Mouse (Mus musculus) CD4-positive, CD25-positive, alpha-beta regulatory T cell, adult 4 months (primary cell): ENCODE results near the gene Dirc2. TPM values are rescaled to one million over a fixed set of nuclear protein-coding genes. Genes with fewer than 3 reads are reported as not detected.

ENCODE experiments used
- ATAC-seq: one replicate; pipeline ENCODE4 v1.8.0; 2017
- polyA plus RNA-seq, 2 experiments: library from polyadenylated mRNA; unstranded; fragments of 100-300 nt; shearing (Covaris generic); gene quantifications; one replicate each; pipeline ENCODE4 v1.2.1; 2017

Gene Dirc2
- polyA plus RNA-seq, 2 experiments from 2014 or later: 2.2 to 5.6 TPM

DNA sequence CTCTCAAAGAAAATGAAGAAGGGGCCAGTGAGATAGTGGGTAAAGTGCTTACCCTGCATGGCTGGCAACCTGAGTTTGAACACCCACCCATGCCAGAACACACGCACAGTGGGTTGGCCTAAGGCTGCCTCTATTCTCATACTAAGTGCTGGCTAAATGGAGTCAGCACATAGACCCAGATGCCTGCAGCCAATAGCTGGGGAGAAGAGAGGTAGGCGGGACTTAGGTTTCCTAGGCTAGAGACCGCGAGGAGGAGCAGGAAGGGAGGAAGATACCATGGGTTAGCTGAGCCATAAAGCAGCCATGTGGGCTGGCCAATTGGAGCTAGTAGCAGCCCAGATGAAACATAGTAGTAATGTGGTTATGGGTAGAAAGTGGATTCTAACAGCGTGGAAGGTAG, 3.4 kb upstream of the Dirc2 start:
- ATAC-seq: no peak

DNA sequence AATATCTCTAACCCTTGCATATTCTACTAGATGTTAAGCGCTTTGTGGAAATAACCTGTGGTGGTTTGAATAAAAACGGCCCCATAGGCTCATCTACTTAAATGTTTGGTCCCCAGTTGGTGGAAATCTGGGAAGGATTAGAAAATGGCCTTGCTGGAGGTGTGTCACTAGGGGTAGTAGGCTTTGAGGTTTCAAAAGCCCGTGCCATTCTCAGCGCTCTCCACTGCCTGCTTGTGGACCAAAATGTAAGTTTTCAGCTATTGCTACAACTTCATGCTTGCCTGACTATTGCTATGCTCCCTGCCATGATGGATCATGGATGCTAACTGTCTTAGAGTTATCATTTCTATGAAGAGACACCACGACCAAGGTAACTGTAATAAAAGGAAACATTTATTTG, 2.5 kb upstream of the Dirc2 start:
- ATAC-seq: no peak

GRCm38 (mm10) chr16:35771141-35771540, 2.0 kb upstream of the Dirc2 start:
- no peak for ATAC-seq

DNA sequence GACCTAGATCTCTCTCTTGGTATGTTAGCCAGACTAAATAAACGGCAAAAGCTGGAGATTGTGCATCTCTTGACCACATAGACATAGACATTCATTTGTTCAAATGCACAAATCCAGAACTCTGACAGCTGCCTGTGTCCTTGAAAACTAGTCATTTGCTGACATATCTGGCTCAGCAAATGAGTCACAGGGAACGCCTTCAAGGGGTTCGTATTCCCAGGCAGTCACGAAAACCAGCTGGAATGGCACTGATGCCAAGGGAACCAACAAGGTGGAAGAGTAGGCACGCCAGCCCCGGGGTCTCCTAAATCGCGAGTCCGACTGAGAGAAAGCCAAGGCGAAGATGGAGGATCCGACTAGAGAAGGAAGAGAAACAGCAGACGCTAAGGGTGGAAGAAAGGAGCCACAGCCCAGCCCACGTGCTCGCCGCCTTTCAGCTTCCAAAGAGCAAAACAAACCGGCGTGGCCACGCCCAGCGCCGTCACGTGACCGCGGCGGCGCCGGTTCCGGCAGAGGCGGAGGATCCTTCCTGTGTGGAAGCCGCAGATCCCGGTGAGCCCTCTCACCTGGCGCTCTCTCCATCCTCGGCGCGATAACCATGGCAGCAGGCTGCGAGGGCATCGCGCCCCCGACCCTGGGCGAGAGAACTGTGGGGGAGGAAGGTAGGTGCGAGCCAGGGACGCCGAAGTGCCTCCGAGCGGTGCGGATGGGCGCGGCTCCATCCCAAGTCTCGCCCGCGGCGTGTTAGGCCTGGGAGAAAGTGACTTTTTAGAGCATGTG, 912 bp upstream of the Dirc2 start, which contains the start of gene Hspbap1:
Hspbap1 (plus strand) TSS at position 498 of the 780 bp plus-strand sequence.
- ATAC-seq: peak; percentile 85

DNA sequence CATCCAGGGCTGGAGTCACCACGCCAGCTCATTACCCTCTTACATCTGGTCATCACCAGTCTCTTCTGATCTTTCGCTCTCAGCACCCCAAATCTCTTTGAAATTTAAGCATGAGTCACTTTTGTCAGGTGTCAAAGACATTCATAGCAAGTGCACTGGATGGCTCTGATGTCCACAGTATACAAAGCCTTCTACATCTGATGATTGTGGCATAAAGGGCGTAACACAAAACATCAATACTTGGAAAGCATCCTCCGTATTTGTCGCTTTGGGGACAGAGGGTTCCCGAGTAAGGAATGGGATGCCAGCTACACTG, 729 bp downstream of the Dirc2 start:
- ATAC-seq: peak; percentile 7

DNA sequence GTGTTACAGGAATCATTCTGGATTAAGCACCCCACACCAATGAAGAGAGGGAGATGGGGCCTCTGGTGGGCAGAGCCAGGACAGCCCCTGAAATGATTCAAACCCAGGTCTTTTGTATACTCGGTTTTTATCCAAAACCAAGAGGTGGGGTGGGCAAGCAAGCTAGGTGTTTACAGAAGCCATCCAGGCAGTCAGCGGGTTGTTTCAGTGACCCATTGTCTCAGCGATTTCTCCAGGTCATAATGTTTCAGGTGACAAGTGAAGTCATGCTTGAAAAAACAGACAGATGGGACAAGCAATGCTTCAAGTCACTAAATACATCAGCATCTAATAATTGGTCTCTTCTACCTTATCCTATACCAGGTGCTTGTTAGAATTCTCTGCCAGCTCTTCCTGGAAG, 2.8 kb downstream of the Dirc2 start:
- no peak for ATAC-seq

DNA sequence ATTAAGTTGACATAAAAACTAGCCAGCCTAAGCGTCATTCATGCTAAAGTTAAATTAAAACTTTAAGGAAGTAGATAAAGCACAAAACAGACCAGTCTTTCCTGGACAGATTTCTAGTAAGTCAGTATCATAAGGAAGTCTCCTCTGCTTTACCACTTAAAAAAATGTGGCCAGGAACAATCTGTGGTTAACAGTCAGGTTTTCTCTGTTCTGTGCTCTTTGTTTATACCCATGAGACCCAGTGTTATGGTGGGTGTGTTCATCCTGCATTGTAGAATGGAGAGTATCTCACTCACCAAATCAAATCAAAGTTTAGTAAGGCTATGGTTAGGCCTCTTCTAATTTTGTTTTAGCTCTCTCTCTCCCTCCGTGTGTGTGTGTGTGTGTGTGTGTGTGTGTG, 3.7 kb downstream of the Dirc2 start:
- ATAC-seq: peak; percentile 27

DNA sequence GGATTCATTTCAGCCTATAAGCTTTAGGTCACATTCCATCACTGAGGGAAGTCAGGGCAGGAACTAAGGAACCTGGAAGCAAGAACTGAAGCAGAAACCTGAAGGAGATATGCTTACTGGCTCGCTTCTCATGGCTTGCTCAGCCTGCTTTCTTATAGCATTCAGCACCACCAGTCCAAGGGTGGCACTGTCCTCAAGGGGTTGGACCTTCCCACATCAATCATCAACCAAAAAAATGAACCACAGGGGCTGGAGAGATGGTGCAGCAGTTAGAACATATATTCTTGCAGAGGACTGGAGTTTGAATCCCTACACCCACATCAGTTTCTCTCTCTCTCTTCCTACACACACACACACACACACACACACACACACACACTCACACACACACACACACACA, 4.2 kb downstream of the Dirc2 start:
- ATAC-seq: no peak

DNA sequence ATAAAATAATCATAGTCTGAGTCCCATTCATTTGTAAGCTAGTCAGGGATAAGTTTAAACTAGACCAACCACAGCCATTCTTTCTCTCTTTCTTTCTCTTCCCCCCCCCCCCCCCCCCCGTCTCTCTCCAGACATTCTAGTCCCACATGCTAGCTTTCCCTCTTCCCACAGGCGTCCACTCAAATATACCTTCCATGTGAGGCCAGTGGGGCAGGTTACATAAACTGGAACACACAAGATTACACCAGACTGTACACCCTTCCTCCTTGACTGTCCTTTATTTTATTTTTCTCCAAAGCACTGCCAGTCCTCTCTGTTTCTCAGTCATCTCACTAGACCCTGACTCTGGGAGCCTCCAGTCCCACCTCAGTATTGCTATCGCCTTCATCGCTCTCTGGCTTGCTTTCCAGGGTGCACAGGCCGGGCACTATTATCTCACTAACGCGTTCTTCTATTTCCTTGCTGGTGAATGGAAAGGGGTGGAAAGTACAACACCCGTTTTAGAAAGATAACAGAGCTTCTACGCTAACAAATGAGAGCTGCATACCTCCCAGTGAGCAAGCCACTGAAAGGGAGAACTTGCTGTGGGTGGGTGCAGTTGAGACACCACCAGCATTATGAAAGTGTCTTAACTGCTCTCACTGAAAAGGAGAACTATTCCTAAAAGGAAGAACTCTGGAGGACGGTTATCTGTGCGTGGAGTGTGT, 5.4 kb downstream of the Dirc2 start:
- ATAC-seq: no peak

DNA sequence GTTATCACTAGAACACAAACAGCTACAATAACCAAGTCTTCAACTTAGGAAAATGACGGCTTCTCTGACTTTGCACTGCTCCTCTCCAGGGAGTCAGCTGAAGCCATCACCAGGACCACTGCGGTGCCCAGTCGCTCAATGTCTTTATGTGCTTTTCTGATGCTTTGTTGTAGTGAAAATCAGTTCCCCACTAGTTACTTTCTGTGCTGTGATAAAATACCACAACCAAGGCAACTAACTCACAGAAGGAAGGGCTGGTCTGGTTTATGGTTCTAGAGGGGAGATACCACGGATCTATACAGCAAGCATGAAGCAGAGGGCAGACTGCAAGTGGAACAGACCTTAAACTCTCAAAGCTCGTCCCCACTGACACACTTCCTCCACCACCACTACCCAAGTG, 9.8 kb downstream of the Dirc2 start:
- no peak for ATAC-seq

- ATAC-seq: no peak
These were observed 12.5 kb downstream of the Dirc2 start for GRCm38 (mm10) chr16:35756697-35757096.

GRCm38 (mm10) chr16:35755502-35756334, 13.4 kb downstream of the Dirc2 start:
- ATAC-seq: no peak

DNA sequence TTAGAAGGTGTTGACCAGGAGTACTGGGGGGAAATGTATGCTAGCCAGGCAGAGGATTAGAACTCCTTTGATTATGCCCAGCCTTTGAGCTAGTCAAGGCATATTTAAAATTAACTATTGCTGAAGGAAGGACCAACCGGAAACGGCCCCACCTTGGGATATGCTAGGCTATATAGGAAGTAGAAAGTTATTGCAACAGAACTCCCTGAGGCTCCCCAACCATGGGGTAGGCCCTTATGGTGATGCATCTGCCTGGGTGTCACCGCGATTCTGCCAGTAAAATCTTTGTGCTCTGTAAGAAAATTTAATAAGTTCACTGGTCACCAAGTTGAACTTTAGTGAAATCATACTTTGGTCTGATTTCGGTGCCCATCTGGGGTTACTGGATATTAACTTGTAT, 15.2 kb downstream of the Dirc2 start:
- no peak for ATAC-seq

- ATAC-seq: no peak
These were observed 17.3 kb downstream of the Dirc2 start for GRCm38 (mm10) chr16:35751841-35752240.

GRCm38 (mm10) chr16:35749385-35749784, 19.8 kb downstream of the Dirc2 start:
- ATAC-seq: no peak

GRCm38 (mm10) chr16:35748237-35748603, 20.9 kb downstream of the Dirc2 start:
- no peak for ATAC-seq

DNA sequence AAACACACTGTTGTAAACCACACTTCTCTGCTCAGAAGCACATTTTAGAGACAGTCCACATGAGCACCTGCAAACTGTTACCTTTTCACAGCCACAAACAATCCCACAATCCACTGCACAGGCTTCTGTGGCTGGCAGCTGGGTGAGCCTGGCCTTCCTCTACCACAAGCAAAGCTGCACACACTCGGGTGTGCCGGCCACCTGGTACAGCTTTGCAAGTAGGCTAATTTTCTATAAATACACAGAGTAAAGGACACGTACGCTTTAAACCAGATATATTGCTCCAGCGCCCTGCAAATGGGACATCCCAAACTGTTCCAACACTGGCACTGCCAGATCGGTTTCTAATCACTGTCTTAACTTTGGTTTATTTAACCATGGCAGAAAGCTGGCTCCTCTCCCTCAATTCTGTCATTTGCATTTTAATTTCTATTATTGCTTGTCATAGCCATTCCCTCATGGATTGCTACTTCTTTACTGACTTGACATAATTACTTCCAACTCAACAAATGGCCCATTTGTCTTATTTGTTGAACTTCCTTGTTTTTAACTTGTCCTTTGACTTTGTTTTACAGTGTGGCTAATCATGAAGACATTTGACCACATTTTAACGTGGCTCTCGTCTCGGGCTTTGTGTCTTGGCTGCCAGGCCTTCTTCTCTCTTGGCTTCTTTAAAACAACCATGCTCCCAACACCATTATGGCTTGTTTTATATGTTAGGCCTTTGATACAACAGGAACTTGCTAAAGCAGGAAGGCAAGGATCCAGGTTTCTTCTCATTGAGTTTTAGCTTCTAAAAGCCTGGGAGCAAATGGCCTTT, 21.5 kb downstream of the Dirc2 start:
- ATAC-seq: no peak

- ATAC-seq: peak; percentile 93
These were observed 26.8 kb downstream of the Dirc2 start for GRCm38 (mm10) chr16:35742251-35742937.

DNA sequence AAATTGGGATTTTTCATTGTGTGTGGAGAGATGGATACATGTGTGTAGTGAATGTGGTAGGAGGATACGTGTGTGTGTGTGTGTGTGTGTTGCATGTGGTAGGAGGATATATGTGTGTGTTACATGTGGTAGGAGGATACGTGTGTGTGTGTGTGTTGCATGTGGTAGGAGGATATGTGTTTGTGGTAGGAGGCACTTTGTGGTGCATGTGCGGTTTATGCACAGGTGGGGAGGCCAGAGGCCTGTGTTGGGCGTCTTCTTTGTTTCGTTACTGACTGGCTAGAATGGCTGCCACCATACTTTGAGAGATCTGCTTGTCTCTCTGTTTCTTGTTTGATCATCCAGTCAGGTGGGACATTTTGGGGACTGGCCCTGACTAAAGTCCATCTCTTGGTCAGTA, 27.5 kb downstream of the Dirc2 start:
- ATAC-seq: peak; percentile 13

DNA sequence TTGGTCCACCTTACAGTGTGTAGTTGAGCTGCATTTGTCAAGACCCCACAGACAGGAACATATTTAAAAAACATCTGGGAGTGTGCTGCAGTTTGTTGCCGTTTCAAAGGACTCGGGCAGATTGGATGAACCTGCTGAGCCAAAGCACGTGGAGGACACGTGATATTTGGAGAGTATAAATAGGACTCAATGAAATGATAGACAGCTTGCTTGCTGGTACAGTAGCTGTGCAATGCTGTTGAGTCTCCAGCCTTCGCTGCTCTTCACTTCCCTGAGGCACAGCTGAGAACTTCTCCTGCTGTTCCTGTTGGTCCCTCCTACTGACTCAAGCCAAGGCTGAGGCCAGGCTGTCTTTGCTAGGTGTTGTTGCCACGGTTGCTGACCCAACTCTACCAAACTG, 28.2 kb downstream of the Dirc2 start:
- ATAC-seq: no peak

GRCm38 (mm10) chr16:35740357-35740756, 28.8 kb downstream of the Dirc2 start:
- ATAC-seq: no peak

DNA sequence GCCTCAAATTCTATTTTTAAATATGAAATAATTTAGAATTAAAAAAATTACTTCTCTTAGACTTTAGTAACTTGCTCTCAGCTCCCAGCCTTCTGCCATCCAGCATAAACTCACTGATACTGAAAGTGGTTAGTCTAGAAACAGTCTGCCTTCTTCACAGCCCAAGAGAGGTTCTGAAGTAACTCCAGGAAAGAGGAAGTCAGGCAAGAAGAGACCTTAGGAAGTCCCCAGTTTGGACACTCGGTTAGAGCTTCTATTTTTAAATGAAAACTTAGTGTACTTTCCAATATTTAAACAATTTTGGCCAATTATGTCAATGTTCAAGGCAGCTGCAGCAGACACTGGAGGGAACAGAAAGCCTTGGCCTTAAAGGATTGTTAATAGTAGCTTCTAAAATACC, 29.6 kb downstream of the Dirc2 start:
- no peak for ATAC-seq
